Mouse (Mus musculus) kidney, postnatal 0 days (tissue): ENCODE results near the gene Gcdh. TPM values are rescaled to one million over a fixed set of nuclear protein-coding genes. Genes with fewer than 3 reads are reported as not detected.

Experiments used
- ATAC-seq: fragments of 200-750 bp; cut with Nextera tagmentation; replicated peaks from 2 replicates; pipeline ENCODE4 v1.8.0; 2017; ENCODE audit warnings: low read depth, moderate number of reproducible peaks, moderate TSS enrichment, moderate library complexity; ENCODE audit not compliant: low FRiP score
- DNase-seq: peaks from one replicate; pipeline ENCODE4 v3.0.0-alpha.2; 2016; ENCODE audit warnings: low spot score
- H3K27ac ChIP-seq: fragments of 300-500 bp; sonication (generic); 2 replicates; pipeline ENCODE4 v1.5.1; 2014; ENCODE audit warnings: mild to moderate bottlenecking
- H3K27me3 ChIP-seq: fragments of 300-500 bp; sonication (generic); 2 replicates; pipeline ENCODE4 v1.6.1; 2014; ENCODE audit warnings: low read length, mixed read lengths; ENCODE audit not compliant: insufficient read depth
- H3K36me3 ChIP-seq: fragments of 300-500 bp; sonication (generic); 2 replicates; pipeline ENCODE4 v1.6.1; 2014; ENCODE audit warnings: low read length, mixed read lengths; ENCODE audit not compliant: insufficient read depth
- H3K4me1 ChIP-seq: fragments of 300-500 bp; sonication (generic); replicated peaks from 2 replicates; pipeline ENCODE4 v1.6.1; 2014; ENCODE audit warnings: antibody characterized with exemption, low read length, mixed read lengths; ENCODE audit not compliant: insufficient read depth
- H3K4me2 ChIP-seq: fragments of 300-500 bp; sonication (generic); 2 replicates; pipeline ENCODE4 v1.6.1; 2014; ENCODE audit warnings: mild to moderate bottlenecking, low read length, moderate library complexity, mixed read lengths
- H3K4me3 ChIP-seq: fragments of 300-500 bp; sonication (generic); replicated peaks from 2 replicates; pipeline ENCODE4 v1.5.1; 2014; ENCODE audit warnings: low read depth, low read length
- H3K9ac ChIP-seq: fragments of 300-500 bp; sonication (generic); 2 replicates; pipeline ENCODE4 v1.6.1; 2014; ENCODE audit warnings: low read depth, low read length
- H3K9me3 ChIP-seq: fragments of 300-500 bp; sonication (generic); replicated peaks from 2 replicates; pipeline ENCODE4 v1.6.1; 2016; ENCODE audit warnings: low read length, inconsistent platforms, mixed read lengths
- CTCF ChIP-seq: IDR thresholded peaks from 2 replicates; pipeline ENCODE4 v1.5.1; 2016; ENCODE audit warnings: antibody characterized with exemption, low read depth, mild to moderate bottlenecking, moderate library complexity
- WGBS: fragments of 180-500 bp; shearing (Covaris S2); extraction: QIAGEN DNeasy Blood & Tissue Kit; methylation state at CpG from one replicate; pipeline ENCODE4 v1.1.7; 2014; 5-methylcytosine and 5-hydroxymethylcytosine counted together
- polyA plus RNA-seq: library from polyadenylated mRNA; unstranded; fragments of >200 nt; fragmentation: Nextera tagmentation; extraction: Ambion mirVana; gene quantifications from 2 replicates; pipeline ENCODE4 v1.2.1, GENCODE M21; 2015

Gcdh gene
- polyA plus RNA-seq, 1 experiment from 2014 or later: 59.2 TPM

DNA sequence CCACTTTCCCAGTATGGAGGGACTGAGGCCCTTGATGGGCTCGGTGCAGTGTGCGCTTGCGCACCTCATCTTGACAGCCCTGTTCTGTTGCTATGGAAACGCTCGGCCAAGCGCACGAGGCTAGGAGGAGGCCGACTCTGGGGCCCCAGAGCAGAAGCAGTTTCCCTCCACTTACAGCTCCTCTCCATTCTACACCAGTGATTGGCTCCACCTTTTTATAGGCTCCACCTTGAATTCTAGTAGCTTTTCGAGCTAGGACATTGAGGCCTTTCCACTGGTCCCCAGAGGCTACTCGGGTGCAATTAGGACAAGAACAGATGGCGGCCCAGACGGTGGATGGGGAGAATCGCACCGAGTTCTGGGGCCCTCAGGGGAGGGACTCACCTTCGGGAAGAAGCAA is 41.1 kb upstream of the Gcdh start:
- H3K4me1 ChIP-seq: peaks cover 5% of the 10 kb centered on the region; the same call in 1 of the 2 replicates
- TF ChIP-seq CTCF: no peak
- no peak overlapping the region for H3K27ac ChIP-seq
- H3K9ac ChIP-seq: no peak overlapping the region
- DNase-seq: peak; percentile 54
- H3K9me3 ChIP-seq: no peaks in the 10 kb centered on the region
- ATAC-seq: peak; percentile 52; the same call in 1 of the 2 replicates
- H3K27me3 ChIP-seq: peaks cover 52% of the 10 kb centered on the region
- no peak overlapping the region for H3K4me3 ChIP-seq
- no peaks in the 10 kb centered on the region for H3K36me3 ChIP-seq
- peak overlapping the region; percentile 1; the same call in 1 of the 2 replicates for H3K4me2 ChIP-seq
- WGBS: under 1% methylated on average over 15 of the region's 15 CpGs

- ATAC-seq (no peak), DNase-seq (no peak)
- 72% methylated on average over 16 of the region's 16 CpGs for WGBS
- Histone ChIP-seq H3K27ac (no peak overlapping the region), H3K4me2 (no peak overlapping the region), H3K27me3 (peaks cover 56% of the 10 kb centered on the region), H3K36me3 (no peaks in the 10 kb centered on the region), H3K9ac (no peak overlapping the region), H3K4me1 (peaks cover 7% of the 10 kb centered on the region; the same call in 1 of the 2 replicates), H3K4me3 (no peak overlapping the region), H3K9me3 (no peaks in the 10 kb centered on the region)
- TF ChIP-seq CTCF: no peak
These were observed 40.2 kb upstream of the Gcdh start for GRCm38 (mm10) chr8:84933767-84934559.

- no peak overlapping the region for H3K27ac ChIP-seq
- H3K4me3 ChIP-seq: no peak overlapping the region
- no peaks in the 10 kb centered on the region for H3K36me3 ChIP-seq
- no peak for ATAC-seq
- DNase-seq: no peak
- 0 out of 2 replicates have a peak, but pooled peaks cover 4% of the 10 kb centered on the region for H3K4me1 ChIP-seq
- no peaks in the 10 kb centered on the region for H3K9me3 ChIP-seq
- H3K9ac ChIP-seq: no peak overlapping the region
- H3K27me3 ChIP-seq: peaks cover 32% of the 10 kb centered on the region
- no peak for TF ChIP-seq CTCF
- H3K4me2 ChIP-seq: no peak overlapping the region
- 83% methylated on average over 13 of the region's 13 CpGs for WGBS
These were observed 36.9 kb upstream of the Gcdh start for GRCm38 (mm10) chr8:84930582-84930981.

- no peaks in the 10 kb centered on the region for H3K36me3 ChIP-seq
- DNase-seq (peak; percentile 71), ATAC-seq (peak; percentile 59; the same call in 1 of the 2 replicates)
- H3K4me1 ChIP-seq: 0 out of 2 replicates have a peak, but pooled peaks cover 4% of the 10 kb centered on the region
- WGBS: 1% methylated on average over 52 of the region's 52 CpGs
- peak overlapping the region; percentile 64 for H3K4me2 ChIP-seq
- peaks cover 15% of the 10 kb centered on the region for H3K27me3 ChIP-seq
- peak; percentile 73 for TF ChIP-seq CTCF
- no peak overlapping the region for H3K9ac ChIP-seq
- H3K9me3 ChIP-seq: no peaks in the 10 kb centered on the region
- no peak overlapping the region for H3K27ac ChIP-seq
- peak overlapping the region; percentile 22 for H3K4me3 ChIP-seq
These were observed 35.0 kb upstream of the Gcdh start for GRCm38 (mm10) chr8:84928456-84929306.

DNA sequence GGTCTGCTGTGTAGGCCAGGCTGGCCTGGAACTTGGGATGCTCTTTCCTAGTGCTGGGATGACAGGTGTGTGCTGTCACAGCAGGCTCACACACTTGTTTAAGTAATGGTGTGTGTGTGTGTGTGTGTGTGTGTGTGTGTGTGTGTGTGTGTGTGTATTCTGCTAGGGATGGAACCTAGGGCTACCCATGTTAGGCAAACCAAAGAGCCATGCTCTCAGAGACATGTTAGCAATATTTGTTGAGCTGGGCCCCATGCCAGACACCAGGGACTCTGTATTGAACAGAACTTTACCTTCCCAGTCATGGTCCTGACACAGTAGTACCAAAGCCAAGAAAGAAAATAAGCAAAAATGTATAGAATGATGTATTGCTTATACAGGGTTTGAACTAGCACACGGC is 33.8 kb upstream of the Gcdh start:
- no peak overlapping the region for H3K27ac ChIP-seq
- DNase-seq (no peak), ATAC-seq (no peak)
- no peak overlapping the region for H3K4me3 ChIP-seq
- H3K36me3 ChIP-seq: no peaks in the 10 kb centered on the region
- no peak overlapping the region for H3K4me2 ChIP-seq
- peaks cover 13% of the 10 kb centered on the region for H3K27me3 ChIP-seq
- 80% methylated on average over 1 of the region's 1 CpGs for WGBS
- H3K9me3 ChIP-seq: no peaks in the 10 kb centered on the region
- no peak overlapping the region for H3K9ac ChIP-seq
- H3K4me1 ChIP-seq: 0 out of 2 replicates have a peak, but pooled peaks cover 4% of the 10 kb centered on the region
- no peak for TF ChIP-seq CTCF

DNA sequence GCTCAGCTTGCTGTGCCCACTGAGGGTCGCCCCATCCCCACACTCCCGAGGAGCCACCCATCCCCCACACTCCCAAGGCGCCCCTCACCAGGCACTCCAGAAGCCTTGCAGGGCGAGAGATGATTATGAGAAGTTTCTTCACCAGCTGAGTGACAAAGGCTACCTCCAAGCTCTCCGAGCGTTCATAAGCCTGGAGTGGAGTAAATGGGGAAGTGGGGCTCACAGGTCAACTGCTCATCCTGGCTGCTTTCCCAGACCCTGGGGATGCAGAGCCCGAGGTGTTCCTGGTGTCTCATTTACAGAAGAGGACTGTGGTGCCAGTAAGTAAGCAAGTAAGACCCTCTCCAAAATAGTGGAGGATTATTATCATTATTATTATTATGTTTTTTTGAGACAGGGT is 31.8 kb upstream of the Gcdh start:
- Histone ChIP-seq H3K9me3 (no peaks in the 10 kb centered on the region), H3K4me1 (0 out of 2 replicates have a peak, but pooled peaks cover 4% of the 10 kb centered on the region), H3K36me3 (no peaks in the 10 kb centered on the region), H3K9ac (no peak overlapping the region), H3K27me3 (peaks cover 13% of the 10 kb centered on the region), H3K4me2 (no peak overlapping the region), H3K27ac (no peak overlapping the region), H3K4me3 (no peak overlapping the region)
- no peak for DNase-seq
- TF ChIP-seq CTCF: no peak
- no peak for ATAC-seq
- 62% methylated on average over 7 of the region's 7 CpGs for WGBS
